Mouse (Mus musculus): Measurements from ENCODE around the gene Olfr867. TPM values are rescaled to one million over a fixed set of nuclear protein-coding genes. Genes with fewer than 3 reads are reported as not detected.
A peak's percentile ranks its signal among the peaks of the same experiment; 100 is the strongest.

The Olfr867 gene
- not detected in 2 replicates for polyA plus RNA-seq (2012; ENCODE audit: insufficient read depth, low replicate concordance)

GRCm38 (mm10) chr9:20057462-20057861 lies at the start of gene Olfr867:
TSS of gene Olfr867 (minus strand) at chr9:20057562.
- no peaks in the 10 kb centered on the region for H3K4me1 ChIP-seq
- TF ChIP-seq GATA1 (IDR thresholded peaks at IDR 0.05; ENCODE audit: borderline replicate concordance, low read length) (no peak), FLI1 (IDR thresholded peaks at IDR 0.05; ENCODE audit: low read length) (no peak)

GRCm38 (mm10) chr9:20098326-20098725 lies 41.0 kb upstream of the Olfr867 start, which contains the start of gene Olfr868:
TSS of gene Olfr868 (plus strand) at chr9:20098626.
- Histone ChIP-seq H3K27me3 (replicated peaks) (no peaks in the 10 kb centered on the region), H3K4me3 (replicated peaks) (no peak within 1 kb of the TSS), H3K9me3 (no peaks in the 10 kb centered on the region), H3K36me3 (replicated peaks; ENCODE audit: low read length) (no peaks in the 10 kb centered on the region), H3K4me1 (no peaks in the 10 kb centered on the region)
- TF ChIP-seq GATA1 (IDR thresholded peaks at IDR 0.05; ENCODE audit: borderline replicate concordance, low read length), result no peak
- no peak for TF ChIP-seq FLI1 (IDR thresholded peaks at IDR 0.05; ENCODE audit: low read length)

More at GRCm38 (mm10) chr9:20057462-20057861, at the start of gene Olfr867:
- Histone ChIP-seq H3K36me3 (replicated peaks; ENCODE audit: low read length) (no peaks in the 10 kb centered on the region), H3K9me3 (no peaks in the 10 kb centered on the region), H3K27me3 (replicated peaks) (no peaks in the 10 kb centered on the region), H3K4me3 (replicated peaks) (no peak within 1 kb of the TSS)

DNA sequence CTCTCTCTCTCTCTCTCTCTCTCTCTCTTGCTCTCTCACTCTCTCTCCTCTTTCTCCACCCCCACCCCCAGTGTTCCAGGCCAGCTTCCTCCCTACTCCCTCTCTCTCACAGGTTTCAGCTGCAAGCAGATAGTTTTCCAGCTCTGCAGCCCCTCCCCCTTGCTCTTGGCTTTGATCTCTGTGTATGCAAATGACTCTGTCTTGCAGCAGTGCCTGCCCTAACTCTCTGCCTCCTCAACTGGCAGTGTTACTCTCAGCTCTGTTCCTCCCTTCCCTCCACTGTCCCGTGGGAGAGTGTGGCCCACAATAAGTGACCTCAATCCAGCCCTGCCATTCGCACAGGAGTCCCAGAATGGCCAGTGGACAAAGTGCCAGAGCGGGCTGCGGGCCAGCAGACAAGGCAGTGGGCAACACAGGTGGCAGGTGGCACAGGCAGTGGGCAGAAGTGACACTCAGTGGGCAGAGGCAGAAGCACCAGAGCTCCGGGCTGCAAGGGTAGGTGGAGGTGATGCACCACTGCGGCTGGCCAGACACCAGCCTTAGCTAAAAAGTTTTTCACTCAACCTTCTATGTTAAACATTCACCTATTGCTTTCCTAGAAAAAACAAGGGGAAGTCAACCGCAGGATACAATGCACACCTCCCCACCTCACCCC lies 16.3 kb upstream of the Olfr867 start:
- TF ChIP-seq FLI1 (IDR thresholded peaks at IDR 0.05; ENCODE audit: low read length), result no peak
- no peak for TF ChIP-seq GATA1 (IDR thresholded peaks at IDR 0.05; ENCODE audit: borderline replicate concordance, low read length)
- no peaks in the 10 kb centered on the region for H3K27me3 ChIP-seq (replicated peaks)
- no peaks in the 10 kb centered on the region for H3K4me1 ChIP-seq
- no peaks in the 10 kb centered on the region for H3K36me3 ChIP-seq (replicated peaks; ENCODE audit: low read length)
- peak overlapping the region; percentile 11 for H3K4me3 ChIP-seq (replicated peaks)
- peaks cover 26% of the 10 kb centered on the region for H3K9me3 ChIP-seq

- H3K4me3 ChIP-seq (replicated peaks), result no peak overlapping the region
- H3K4me1 ChIP-seq, result no peaks in the 10 kb centered on the region
- peaks cover 26% of the 10 kb centered on the region for H3K9me3 ChIP-seq
- no peaks in the 10 kb centered on the region for H3K36me3 ChIP-seq (replicated peaks; ENCODE audit: low read length)
- no peaks in the 10 kb centered on the region for H3K27me3 ChIP-seq (replicated peaks)
- TF ChIP-seq GATA1 (IDR thresholded peaks at IDR 0.05; ENCODE audit: borderline replicate concordance, low read length), result no peak
- TF ChIP-seq FLI1 (IDR thresholded peaks at IDR 0.05; ENCODE audit: low read length), result no peak
Measured at GRCm38 (mm10) chr9:20071291-20071690, 13.9 kb upstream of the Olfr867 start.

GRCm38 (mm10) chr9:20070236-20070635 lies 12.9 kb upstream of the Olfr867 start:
- no peaks in the 10 kb centered on the region for H3K4me1 ChIP-seq
- TF ChIP-seq FLI1 (IDR thresholded peaks at IDR 0.05; ENCODE audit: low read length), result no peak
- TF ChIP-seq GATA1 (IDR thresholded peaks at IDR 0.05; ENCODE audit: borderline replicate concordance, low read length), result no peak
- H3K27me3 ChIP-seq (replicated peaks), result no peaks in the 10 kb centered on the region
- H3K36me3 ChIP-seq (replicated peaks; ENCODE audit: low read length), result no peaks in the 10 kb centered on the region
- peaks cover 22% of the 10 kb centered on the region for H3K9me3 ChIP-seq
- H3K4me3 ChIP-seq (replicated peaks), result no peak overlapping the region

- Histone ChIP-seq H3K9me3 (peaks cover 10% of the 10 kb centered on the region; the same call in 1 of the 2 replicates), H3K4me3 (replicated peaks) (no peak overlapping the region), H3K4me1 (no peaks in the 10 kb centered on the region), H3K36me3 (replicated peaks; ENCODE audit: low read length) (no peaks in the 10 kb centered on the region), H3K27me3 (replicated peaks) (no peaks in the 10 kb centered on the region)
- TF ChIP-seq GATA1 (IDR thresholded peaks at IDR 0.05; ENCODE audit: borderline replicate concordance, low read length) (no peak), FLI1 (IDR thresholded peaks at IDR 0.05; ENCODE audit: low read length) (no peak)
Measured at GRCm38 (mm10) chr9:20047964-20048363, 9.4 kb downstream of the Olfr867 start.

DNA sequence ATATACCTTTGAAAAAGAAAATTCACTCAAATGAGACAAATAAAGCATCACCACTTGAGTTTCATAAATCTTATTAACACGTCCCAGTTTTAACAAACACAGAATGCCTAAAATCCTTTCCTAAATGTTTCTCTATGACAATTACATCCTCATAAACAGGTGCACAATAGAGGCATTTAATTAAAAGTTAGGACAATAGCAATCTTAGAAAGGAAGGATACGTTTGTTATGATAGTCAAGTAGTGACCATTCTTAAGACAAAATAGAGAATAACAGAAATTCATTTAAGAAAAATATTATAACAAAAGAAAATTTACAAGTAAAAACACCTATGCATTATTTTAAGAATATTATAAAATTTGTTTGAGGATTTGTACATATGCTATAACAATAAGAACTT lies 29.4 kb downstream of the Olfr867 start, which contains the start of gene Olfr866:
TSS of gene Olfr866 (minus strand) at position 101 of the 400 bp plus-strand sequence.
- H3K9me3 ChIP-seq, result no peaks in the 10 kb centered on the region
- TF ChIP-seq FLI1 (IDR thresholded peaks at IDR 0.05; ENCODE audit: low read length) (no peak), GATA1 (IDR thresholded peaks at IDR 0.05; ENCODE audit: borderline replicate concordance, low read length) (no peak)
- H3K27me3 ChIP-seq (replicated peaks), result no peaks in the 10 kb centered on the region
- H3K4me1 ChIP-seq, result no peaks in the 10 kb centered on the region
- no peaks in the 10 kb centered on the region for H3K36me3 ChIP-seq (replicated peaks; ENCODE audit: low read length)
- H3K4me3 ChIP-seq (replicated peaks), result no peak within 1 kb of the TSS

Other genes with a start within 250 kb of the Olfr867 start
- not detected in 2 replicates for gene Olfr860, start 207.8 kb downstream of the Olfr867 start, polyA plus RNA-seq (2012; ENCODE audit: insufficient read depth, low replicate concordance)
- not detected in 2 replicates for gene Olfr862, start 169.6 kb downstream of the Olfr867 start, polyA plus RNA-seq (2012; ENCODE audit: insufficient read depth, low replicate concordance)
- 0.03 TPM in 1 of 2 replicates, not detected in the other for gene Olfr77, start 140.7 kb downstream of the Olfr867 start, polyA plus RNA-seq (2012; ENCODE audit: insufficient read depth, low replicate concordance)
- not detected in 2 replicates for gene Olfr866, start 29.5 kb downstream of the Olfr867 start, polyA plus RNA-seq (2012; ENCODE audit: insufficient read depth, low replicate concordance)
- gene Olfr868, start 41.1 kb upstream of the Olfr867 start, polyA plus RNA-seq (2012; ENCODE audit: insufficient read depth, low replicate concordance), result not detected in 2 replicates
- not detected in 2 replicates for gene Olfr869, start 71.4 kb upstream of the Olfr867 start, polyA plus RNA-seq (2012; ENCODE audit: insufficient read depth, low replicate concordance)
- gene Olfr870, start 116.5 kb upstream of the Olfr867 start, polyA plus RNA-seq (2012; ENCODE audit: insufficient read depth, low replicate concordance), result not detected in 2 replicates
- not detected in 2 replicates for gene Olfr871, start 154.6 kb upstream of the Olfr867 start, polyA plus RNA-seq (2012; ENCODE audit: insufficient read depth, low replicate concordance)
- not detected in 2 replicates for gene Olfr872, start 179.6 kb upstream of the Olfr867 start, polyA plus RNA-seq (2012; ENCODE audit: insufficient read depth, low replicate concordance)
- gene Olfr39, start 224.8 kb upstream of the Olfr867 start, polyA plus RNA-seq (2012; ENCODE audit: insufficient read depth, low replicate concordance), result not detected in 2 replicates
- 0.34 TPM in 1 of 2 replicates, not detected in the other for gene Olfr873, start 241.0 kb upstream of the Olfr867 start, polyA plus RNA-seq (2012; ENCODE audit: insufficient read depth, low replicate concordance)